Mouse (Mus musculus) olfactory bulb, adult 2 months (tissue): ENCODE measurements around the gene Olfr544. TPM values are rescaled to one million over a fixed set of nuclear protein-coding genes. Genes with fewer than 3 reads are reported as not detected.
A peak's percentile ranks its signal among the peaks of the same experiment; 100 is the strongest.
"Not testable (repeated sequence)": the region's sequence is repeated elsewhere in the genome, so short reads cannot be mapped to it uniquely, and the experiment has no call there.

Source experiments
- H3K27ac ChIP-seq: fragments of 200-500 bp; 2 replicates; pipeline ENCODE4 v1.5.1; 2012; ENCODE audit warnings: low read depth, low read length; ENCODE audit not compliant: insufficient read depth
- H3K4me1 ChIP-seq: fragments of 200-500 bp; 2 replicates; pipeline ENCODE4 v1.6.1; 2012; ENCODE audit warnings: low read length; ENCODE audit not compliant: control insufficient read depth, insufficient read depth
- H3K4me3 ChIP-seq: fragments of 200-500 bp; 2 replicates; pipeline ENCODE4 v1.5.1; 2012; ENCODE audit warnings: mild to moderate bottlenecking, low read depth, low read length, moderate library complexity; ENCODE audit not compliant: insufficient read depth
- CTCF ChIP-seq: fragments of 200-500 bp; IDR thresholded peaks from 2 replicates; pipeline ENCODE4 v1.5.1; 2012; ENCODE audit warnings: low read depth, mild to moderate bottlenecking, low read length, moderate library complexity; ENCODE audit not compliant: insufficient read depth
- POLR2A ChIP-seq: fragments of 200-500 bp; IDR thresholded peaks from 2 replicates; pipeline ENCODE4 v1.6.1; 2012; ENCODE audit warnings: mild to moderate bottlenecking, low read depth, low read length, moderate library complexity; ENCODE audit not compliant: insufficient read depth
- WGBS: fragments of 180-500 bp; shearing (Covaris S2); methylation state at CpG from one replicate; pipeline ENCODE4 v1.1.7; 2018; 5-methylcytosine and 5-hydroxymethylcytosine counted together
- polyA plus RNA-seq: library from polyadenylated mRNA; stranded (reverse); fragments of >200 nt; gene quantifications from 2 replicates; pipeline ENCODE4 v1.2.4, GENCODE M21; 2012; ENCODE audit warnings: low replicate concordance; ENCODE audit not compliant: missing spikeins, insufficient read depth, insufficient read length

The Olfr544 gene
- polyA plus RNA-seq, 1 experiment: not detected

DNA sequence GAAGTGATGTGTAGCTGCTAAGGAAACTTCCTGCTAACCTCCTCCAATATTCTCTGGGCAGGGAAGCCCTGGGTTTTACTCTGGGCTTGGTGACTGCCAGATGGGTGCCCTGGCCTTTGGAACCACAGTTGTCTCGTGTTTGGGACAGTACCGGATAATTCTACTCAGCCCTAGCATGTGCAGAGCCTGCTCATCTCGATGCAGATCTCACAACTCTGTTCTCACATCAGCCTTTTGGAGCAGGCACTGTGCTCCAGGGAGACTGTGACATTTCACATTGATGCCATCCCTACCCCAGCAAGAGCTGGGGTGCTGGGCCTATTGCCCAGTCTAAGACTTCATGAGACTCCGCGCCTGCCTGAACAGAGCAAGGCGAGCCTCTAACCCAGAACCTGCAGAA, 20.6 kb upstream of the Olfr544 start:
- H3K27ac ChIP-seq: no peak overlapping the region
- no peak overlapping the region for H3K4me3 ChIP-seq
- WGBS: 93% methylated on average over 6 of the region's 6 CpGs
- peaks cover 4% of the 10 kb centered on the region for H3K4me1 ChIP-seq
- TF ChIP-seq POLR2A (no peak), CTCF (no peak)

DNA sequence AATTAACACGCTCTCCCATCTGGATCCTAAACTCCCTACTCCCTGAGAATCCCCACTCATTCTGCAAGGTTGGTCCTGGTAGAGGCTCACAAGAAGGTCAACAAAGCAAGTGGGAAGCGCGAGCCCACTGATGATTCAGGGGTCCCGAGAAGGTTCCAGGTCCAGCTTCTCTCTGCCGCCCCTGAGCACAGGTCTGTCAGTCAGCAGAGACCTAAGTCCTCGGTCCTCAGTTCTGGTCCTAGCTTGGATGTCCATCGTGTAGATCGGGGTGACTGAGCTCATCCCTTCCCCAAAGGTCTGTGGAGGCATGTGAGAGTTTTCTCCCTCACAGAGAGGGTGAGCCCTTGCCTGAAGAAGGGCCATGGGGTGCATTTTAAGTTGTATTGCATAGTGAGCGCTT, 20.0 kb upstream of the Olfr544 start:
- Histone ChIP-seq H3K4me1 (peaks cover 4% of the 10 kb centered on the region), H3K4me3 (no peak overlapping the region), H3K27ac (no peak overlapping the region)
- WGBS: 92% methylated on average over 9 of the region's 9 CpGs
- TF ChIP-seq POLR2A (no peak), CTCF (no peak)

DNA sequence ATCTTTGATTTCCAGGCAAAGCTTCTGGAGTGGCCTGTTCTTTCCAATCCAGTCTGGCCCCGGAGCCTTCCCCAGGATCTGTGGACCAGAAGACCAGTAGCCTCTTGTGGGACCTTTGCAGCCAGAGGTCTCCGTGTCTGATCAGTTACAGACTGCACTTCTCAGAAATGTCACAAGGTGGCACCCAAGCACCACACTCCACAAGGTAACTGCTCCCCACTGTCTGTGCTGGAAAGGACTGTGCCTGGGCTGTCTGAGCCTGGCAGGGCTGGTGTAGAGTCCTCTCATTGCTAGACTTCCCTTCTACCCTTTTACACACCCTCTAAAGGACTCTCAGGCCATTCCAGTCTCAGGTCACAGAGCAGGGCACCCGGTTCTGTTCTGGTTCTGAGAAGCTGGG, 18.7 kb upstream of the Olfr544 start:
- H3K27ac ChIP-seq: no peak overlapping the region
- 46% methylated on average over 3 of the region's 3 CpGs for WGBS
- no peak overlapping the region for H3K4me3 ChIP-seq
- TF ChIP-seq POLR2A: no peak
- TF ChIP-seq CTCF: peak; percentile 59
- H3K4me1 ChIP-seq: no peaks in the 10 kb centered on the region

DNA sequence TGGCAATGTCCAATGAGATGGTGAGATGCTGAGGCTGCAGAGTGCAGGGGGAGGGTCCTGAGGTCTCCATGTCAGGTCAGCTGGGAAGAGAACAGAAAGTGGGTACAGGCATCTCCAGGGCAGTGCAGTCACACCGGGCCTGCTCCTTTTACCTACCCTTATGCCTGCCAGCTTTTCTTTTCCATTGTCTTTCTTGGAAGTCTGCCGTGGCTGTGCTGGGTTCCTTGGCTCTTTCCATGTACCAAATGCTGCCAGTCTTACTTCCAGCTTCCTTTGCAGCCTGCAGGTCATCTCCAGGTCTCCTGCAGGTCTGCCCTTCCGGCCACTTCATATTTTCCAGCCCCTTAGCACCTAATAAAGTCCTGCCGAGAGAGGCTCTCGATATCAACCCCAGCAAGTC, 13.9 kb upstream of the Olfr544 start:
- no peak overlapping the region for H3K27ac ChIP-seq
- H3K4me1 ChIP-seq: no peaks in the 10 kb centered on the region
- TF ChIP-seq CTCF: no peak
- no peak for TF ChIP-seq POLR2A
- 70% methylated on average over 5 of the region's 5 CpGs for WGBS
- H3K4me3 ChIP-seq: no peak overlapping the region

DNA sequence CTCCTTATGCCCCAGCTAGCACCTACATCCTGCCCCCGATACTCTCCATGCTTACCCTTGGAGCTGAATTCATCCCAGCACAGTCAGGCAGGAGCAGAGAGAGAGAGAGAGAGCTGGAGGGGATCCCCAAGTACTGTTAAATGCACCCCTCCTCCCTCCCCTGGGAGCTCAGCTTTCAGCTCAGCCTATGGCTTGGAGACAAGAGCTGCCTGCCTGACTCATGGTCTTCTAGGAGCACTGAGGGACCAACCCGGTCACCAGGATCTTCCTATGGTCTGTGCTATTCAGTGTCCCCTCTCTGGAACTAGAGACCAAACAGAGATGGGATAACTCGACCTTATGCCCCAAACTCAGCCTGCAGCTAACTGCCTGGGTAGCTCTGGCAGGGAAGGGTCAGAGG, 11.4 kb upstream of the Olfr544 start, which contains the start of gene Olfr545:
Olfr545 (minus strand) TSS at position 101 of the 400 bp plus-strand sequence.
- H3K4me1 ChIP-seq: no peaks in the 10 kb centered on the region
- H3K4me3 ChIP-seq: no peak within 1 kb of the TSS
- TF ChIP-seq CTCF: no peak
- TF ChIP-seq POLR2A: no peak
- H3K27ac ChIP-seq: no peak within 1 kb of the TSS
- WGBS: 66% methylated on average over 3 of the region's 3 CpGs

DNA sequence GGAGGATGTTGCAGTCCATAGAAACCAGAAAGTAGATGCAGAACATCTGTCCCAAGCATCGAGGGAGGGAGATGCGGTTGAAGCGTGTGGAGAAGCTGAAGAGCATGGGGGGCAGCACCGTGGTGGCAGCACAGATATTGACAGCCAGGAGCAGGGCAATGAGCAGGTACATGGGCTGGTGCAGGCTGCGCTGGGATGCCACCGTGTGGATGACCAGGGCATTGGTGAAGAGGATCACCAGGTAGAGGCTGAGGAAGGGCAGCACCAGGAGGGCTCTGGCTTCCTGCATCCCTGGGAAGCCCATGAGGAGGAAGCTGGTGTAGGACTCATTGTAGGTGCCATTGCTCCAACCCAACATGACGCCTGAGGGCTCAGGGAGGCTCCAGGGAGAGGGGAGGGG, 6.3 kb upstream of the Olfr544 start:
- not testable (repeated sequence) for H3K4me3 ChIP-seq, H3K4me1 ChIP-seq
- WGBS: 55% methylated on average over 7 of the region's 7 CpGs

DNA sequence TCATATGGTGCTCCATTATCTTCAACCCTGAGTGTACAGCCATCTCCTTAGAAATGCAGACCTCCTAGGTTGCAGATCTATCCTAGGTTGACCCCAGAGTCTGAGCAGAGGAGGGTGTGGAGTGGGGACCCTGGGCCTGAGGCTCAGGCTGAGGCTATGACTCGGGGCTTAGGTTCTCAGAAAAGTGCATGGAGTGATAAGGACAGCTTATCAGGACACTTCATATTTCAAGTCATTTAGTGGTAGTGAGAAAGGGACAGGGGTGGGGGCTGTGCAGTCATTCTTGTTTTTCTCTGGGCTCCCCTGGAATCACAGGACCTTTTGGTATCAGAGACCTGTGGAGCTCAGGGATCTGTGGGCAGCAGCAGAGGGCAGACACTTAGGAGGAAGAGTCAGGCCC, 2.0 kb downstream of the Olfr544 start:
- no peaks in the 10 kb centered on the region for H3K4me1 ChIP-seq
- H3K4me3 ChIP-seq: no peak overlapping the region
- H3K27ac ChIP-seq: no peak overlapping the region
- WGBS: 88% methylated on average over 1 of the region's 1 CpGs
- TF ChIP-seq POLR2A (no peak), CTCF (no peak)

More for the DNA sequence above, 6.3 kb upstream of the Olfr544 start:
- H3K27ac ChIP-seq: not testable (repeated sequence)

DNA sequence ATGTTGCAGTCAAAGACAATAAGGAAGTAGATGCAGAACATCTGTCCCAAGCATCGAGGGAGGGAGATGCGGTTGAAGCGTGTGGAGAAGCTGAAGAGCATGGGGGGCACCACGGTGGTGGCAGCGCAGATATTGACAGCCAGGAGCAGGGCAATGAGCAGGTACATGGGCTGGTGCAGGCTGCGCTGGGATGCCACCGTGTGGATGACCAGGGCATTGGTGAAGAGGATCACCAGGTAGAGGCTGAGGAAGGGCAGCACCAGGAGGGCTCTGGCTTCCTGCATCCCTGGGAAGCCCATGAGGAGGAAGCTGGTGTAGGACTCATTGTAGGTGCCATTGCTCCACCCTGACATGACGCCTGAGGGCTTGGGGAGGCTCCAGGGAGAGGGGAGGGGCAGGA, 3.3 kb downstream of the Olfr544 start:
- H3K4me1 ChIP-seq, H3K27ac ChIP-seq, H3K4me3 ChIP-seq: not testable (repeated sequence)
- WGBS: 75% methylated on average over 8 of the region's 8 CpGs

DNA sequence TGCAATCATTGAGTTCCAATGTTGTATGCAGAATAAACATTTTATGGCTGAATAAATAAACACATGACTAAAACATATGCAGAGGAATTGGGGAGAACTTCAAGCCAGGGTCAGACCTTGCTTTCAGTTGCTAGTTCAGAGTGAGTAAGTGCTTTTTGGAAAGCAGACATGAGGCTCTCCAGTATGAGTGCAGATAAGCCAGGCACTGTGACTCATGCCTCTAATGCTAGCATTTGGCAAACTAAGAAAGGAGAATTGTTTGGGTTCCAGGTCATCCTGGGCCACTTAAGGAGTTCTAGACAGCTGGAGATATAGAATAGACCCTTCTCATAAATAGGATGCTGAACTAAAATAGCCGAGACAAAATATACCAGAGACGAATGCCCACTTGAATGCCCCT, 4.4 kb downstream of the Olfr544 start:
- H3K4me3 ChIP-seq: no peak overlapping the region
- H3K4me1 ChIP-seq: no peaks in the 10 kb centered on the region
- WGBS: 65% methylated on average over 2 of the region's 2 CpGs
- TF ChIP-seq CTCF: no peak
- no peak for TF ChIP-seq POLR2A
- H3K27ac ChIP-seq: no peak overlapping the region

DNA sequence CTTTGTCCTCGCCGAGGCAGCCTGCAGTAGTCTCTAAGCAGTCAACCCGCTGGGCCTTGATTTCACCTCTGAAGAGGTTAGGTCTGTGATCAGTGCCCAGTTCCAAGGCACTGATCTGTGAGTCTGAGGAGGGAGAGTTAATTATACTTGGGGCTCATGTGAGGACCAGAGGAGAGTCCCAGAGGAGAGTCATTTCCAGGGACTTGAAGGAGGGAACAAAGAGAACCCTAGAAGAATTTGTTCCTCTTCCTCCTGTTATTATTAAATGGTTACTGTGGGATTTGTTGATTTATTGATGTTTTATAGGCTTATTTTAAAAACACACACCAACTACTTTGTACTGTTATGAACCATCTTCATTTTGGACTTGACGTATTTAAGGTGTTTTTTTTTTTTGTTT, 6.5 kb downstream of the Olfr544 start, which contains the start of gene Olfr543:
Olfr543 (minus strand) TSS at position 101 of the 400 bp plus-strand sequence.
- TF ChIP-seq CTCF (no peak), POLR2A (no peak)
- 96% methylated on average over 4 of the region's 4 CpGs for WGBS
- H3K27ac ChIP-seq: no peak within 1 kb of the TSS
- no peak within 1 kb of the TSS for H3K4me3 ChIP-seq
- no peaks in the 10 kb centered on the region for H3K4me1 ChIP-seq

DNA sequence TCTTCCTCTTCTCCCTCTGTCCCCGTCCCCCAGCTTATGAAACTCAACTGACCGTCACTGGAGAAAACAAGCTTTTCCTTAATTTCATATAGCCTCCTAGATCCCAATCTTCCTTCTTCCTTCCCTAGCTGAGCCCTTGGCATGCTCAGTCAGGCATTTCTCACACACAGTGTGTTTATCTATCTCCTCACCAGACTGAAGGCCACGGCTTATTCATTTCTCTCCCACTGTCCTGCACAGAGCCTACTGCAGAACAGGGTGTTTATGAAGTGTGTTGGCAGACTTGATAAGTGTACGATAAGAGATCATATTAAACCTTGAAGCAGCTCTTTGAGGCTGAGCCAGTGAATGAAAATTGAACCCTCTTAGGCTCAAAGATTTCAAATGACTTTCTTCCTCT, 7.3 kb downstream of the Olfr544 start:
- WGBS: 92% methylated on average over 4 of the region's 4 CpGs
- no peak overlapping the region for H3K27ac ChIP-seq
- H3K4me1 ChIP-seq: no peaks in the 10 kb centered on the region
- TF ChIP-seq CTCF (no peak), POLR2A (no peak)
- H3K4me3 ChIP-seq: no peak overlapping the region
